Mouse (Mus musculus): ENCODE results near the gene Olfr578.

The Olfr578 gene

GRCm38 (mm10) chr7:102989224-102989623 is at the start of gene Olfr578:
Olfr578 (minus strand) TSS chr7:102989324.
- DNase-seq, result no peak

- DNase-seq, result no peak
These were observed 48.6 kb upstream of the Olfr578 start, which contains the start of gene Olfr582 for GRCm38 (mm10) chr7:103037724-103038123. Olfr582 (plus strand) TSS chr7:103038024.

- DNase-seq, result no peak
These were observed 13.3 kb downstream of the Olfr578 start, which contains the start of gene Olfr577 for GRCm38 (mm10) chr7:102975843-102976242. Olfr577 (minus strand) TSS chr7:102975943.

GRCm38 (mm10) chr7:102974399-102974798 is 14.7 kb downstream of the Olfr578 start:
- no peak for DNase-seq

- no peak for DNase-seq
These were observed 26.8 kb downstream of the Olfr578 start, which contains the start of gene Olfr576 for GRCm38 (mm10) chr7:102962360-102962759. Olfr576 (plus strand) TSS chr7:102962660.

GRCm38 (mm10) chr7:102958593-102958992 is 30.5 kb downstream of the Olfr578 start, which contains the start of gene Olfr575:
Olfr575 (minus strand) TSS chr7:102958775.
- no peak for DNase-seq

- no peak for DNase-seq
These were observed 31.0 kb downstream of the Olfr578 start for GRCm38 (mm10) chr7:102958137-102958536.

GRCm38 (mm10) chr7:102950732-102951131 is 38.4 kb downstream of the Olfr578 start:
- DNase-seq, result no peak

- no peak for DNase-seq
These were observed 41.0 kb downstream of the Olfr578 start, which contains the start of gene Olfr574 for GRCm38 (mm10) chr7:102948167-102948566. Olfr574 (plus strand) TSS chr7:102948467.

GRCm38 (mm10) chr7:102943417-102943816 is 45.7 kb downstream of the Olfr578 start:
- no peak for DNase-seq

- no peak for DNase-seq
These were observed 46.6 kb downstream of the Olfr578 start, which contains the start of gene Olfr573-ps1 for GRCm38 (mm10) chr7:102942475-102942874. Olfr573-ps1 (minus strand) TSS chr7:102942575.

Data from spleen, adult 18-20 months (tissue).